Mouse (Mus musculus): ENCODE results near the gene Trem1. TPM values are rescaled to one million over a fixed set of nuclear protein-coding genes. Genes with fewer than 3 reads are reported as not detected.

Gene Trem1
- polyA plus RNA-seq, 1 experiment, result not detected

DNA sequence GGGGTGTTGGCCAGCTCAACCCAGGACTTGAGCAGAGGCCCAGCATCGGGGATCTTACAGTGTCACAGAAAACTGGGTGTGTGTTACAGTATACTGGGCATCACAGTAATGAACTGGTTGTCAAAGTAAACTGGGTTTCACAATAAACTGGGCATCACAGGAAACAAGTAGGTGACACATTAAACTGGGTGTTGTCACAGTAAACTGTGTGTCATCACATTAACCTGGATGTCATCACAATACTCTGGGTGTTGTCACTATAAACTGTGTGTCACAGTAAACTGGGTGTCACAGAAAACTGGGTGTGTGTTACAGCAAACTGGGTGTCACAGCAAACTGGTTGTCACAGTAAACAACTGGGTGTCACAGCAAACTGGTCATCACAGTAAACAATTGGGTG lies 17.1 kb upstream of the Trem1 start:
- Histone ChIP-seq H3K79me2 (ENCODE audit: control insufficient read depth, insufficient read depth) (no peaks in the 10 kb centered on the region), H3K27me3 (ENCODE audit: control insufficient read depth, insufficient read depth, insufficient read length) (no peaks in the 10 kb centered on the region), H3ac (ENCODE audit: control insufficient read depth, insufficient read length, low read depth) (no peak overlapping the region), H3K36me3 (ENCODE audit: control insufficient read depth, insufficient read depth) (no peaks in the 10 kb centered on the region), H3K4me3 (ENCODE audit: insufficient read depth, poor library complexity, severe bottlenecking) (no peak overlapping the region), H3K79me3 (ENCODE audit: low read depth) (no peaks in the 10 kb centered on the region)
- TF ChIP-seq CTCF (IDR thresholded peaks at IDR 0.05; ENCODE audit: control insufficient read depth, insufficient read depth, insufficient read length) (no peak), MYOG (IDR thresholded peaks at IDR 0.05; ENCODE audit: control insufficient read depth, extremely low read depth, insufficient read length) (no peak), MAX (IDR thresholded peaks at IDR 0.05) (no peak), MYOD1 (IDR thresholded peaks at IDR 0.05; ENCODE audit: control insufficient read depth, insufficient read length, low read depth) (no peak), FOSL1 (IDR thresholded peaks at IDR 0.05; ENCODE audit: insufficient read depth, low read length, poor library complexity, severe bottlenecking) (no peak), USF1 (IDR thresholded peaks at IDR 0.05; ENCODE audit: low read depth) (no peak), CEBPB (IDR thresholded peaks at IDR 0.05; ENCODE audit: low read depth) (no peak)

DNA sequence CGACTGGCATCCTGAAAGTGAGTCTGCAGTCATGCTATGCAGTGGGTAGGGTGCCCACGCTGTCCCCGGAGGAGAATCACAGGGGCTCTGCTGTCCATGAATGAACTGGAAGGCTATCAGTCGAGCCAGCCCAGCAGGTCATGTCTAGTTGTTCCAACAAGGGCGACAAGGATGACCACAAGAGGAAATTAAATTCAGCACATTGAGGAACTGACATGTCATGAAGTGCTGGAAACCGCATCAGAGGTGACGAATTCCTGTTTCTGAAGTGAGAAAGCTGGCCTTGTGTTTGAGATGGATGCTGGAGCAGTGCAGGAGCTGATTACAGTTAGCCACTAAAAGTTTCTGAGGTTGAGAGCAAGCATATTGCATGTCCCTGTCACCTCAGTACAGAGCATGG lies 1.9 kb upstream of the Trem1 start:
- H3K79me2 ChIP-seq (ENCODE audit: control insufficient read depth, insufficient read depth), result no peaks in the 10 kb centered on the region
- H3ac ChIP-seq (ENCODE audit: control insufficient read depth, insufficient read length, low read depth), result no peak overlapping the region
- no peak for TF ChIP-seq CEBPB (IDR thresholded peaks at IDR 0.05; ENCODE audit: low read depth)
- TF ChIP-seq MAX (IDR thresholded peaks at IDR 0.05), result no peak
- no peaks in the 10 kb centered on the region for H3K79me3 ChIP-seq (ENCODE audit: low read depth)
- no peaks in the 10 kb centered on the region for H3K36me3 ChIP-seq (ENCODE audit: control insufficient read depth, insufficient read depth)
- no peak overlapping the region for H3K4me3 ChIP-seq (ENCODE audit: insufficient read depth, poor library complexity, severe bottlenecking)
- H3K27me3 ChIP-seq (ENCODE audit: control insufficient read depth, insufficient read depth, insufficient read length), result no peaks in the 10 kb centered on the region

DNA sequence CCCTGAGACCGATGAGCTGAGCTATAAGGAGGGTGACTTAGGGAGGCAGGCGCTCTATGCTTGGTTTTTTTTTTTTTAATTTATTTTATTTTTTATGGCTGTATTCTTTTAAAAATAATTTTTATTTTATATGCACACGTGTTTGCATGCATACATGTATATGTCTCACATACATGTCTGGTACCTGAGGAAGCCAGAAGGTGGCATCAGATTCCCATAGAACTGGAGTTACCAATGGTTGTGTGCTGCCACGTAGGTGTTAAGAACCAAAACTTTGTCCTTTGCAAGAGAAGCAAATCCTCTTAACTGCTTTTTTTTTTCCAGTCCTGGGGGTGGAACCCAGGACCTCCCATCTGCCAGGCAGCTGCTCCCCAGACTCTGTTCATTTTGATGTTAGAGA lies 1.2 kb downstream of the Trem1 start:
- Histone ChIP-seq H3K79me3 (ENCODE audit: low read depth) (no peaks in the 10 kb centered on the region), H3K4me3 (ENCODE audit: insufficient read depth, poor library complexity, severe bottlenecking) (no peak overlapping the region), H3K36me3 (ENCODE audit: control insufficient read depth, insufficient read depth) (no peaks in the 10 kb centered on the region), H3ac (ENCODE audit: control insufficient read depth, insufficient read length, low read depth) (no peak overlapping the region), H3K79me2 (ENCODE audit: control insufficient read depth, insufficient read depth) (no peaks in the 10 kb centered on the region), H3K27me3 (ENCODE audit: control insufficient read depth, insufficient read depth, insufficient read length) (no peaks in the 10 kb centered on the region)
- TF ChIP-seq CEBPB (IDR thresholded peaks at IDR 0.05; ENCODE audit: low read depth) (no peak), FOSL1 (IDR thresholded peaks at IDR 0.05; ENCODE audit: insufficient read depth, low read length, poor library complexity, severe bottlenecking) (no peak), USF1 (IDR thresholded peaks at IDR 0.05; ENCODE audit: low read depth) (no peak), MAX (IDR thresholded peaks at IDR 0.05) (no peak), CTCF (IDR thresholded peaks at IDR 0.05; ENCODE audit: control insufficient read depth, insufficient read depth, insufficient read length) (no peak), MYOD1 (IDR thresholded peaks at IDR 0.05; ENCODE audit: control insufficient read depth, insufficient read length, low read depth) (no peak), MYOG (IDR thresholded peaks at IDR 0.05; ENCODE audit: control insufficient read depth, extremely low read depth, insufficient read length) (no peak)

DNA sequence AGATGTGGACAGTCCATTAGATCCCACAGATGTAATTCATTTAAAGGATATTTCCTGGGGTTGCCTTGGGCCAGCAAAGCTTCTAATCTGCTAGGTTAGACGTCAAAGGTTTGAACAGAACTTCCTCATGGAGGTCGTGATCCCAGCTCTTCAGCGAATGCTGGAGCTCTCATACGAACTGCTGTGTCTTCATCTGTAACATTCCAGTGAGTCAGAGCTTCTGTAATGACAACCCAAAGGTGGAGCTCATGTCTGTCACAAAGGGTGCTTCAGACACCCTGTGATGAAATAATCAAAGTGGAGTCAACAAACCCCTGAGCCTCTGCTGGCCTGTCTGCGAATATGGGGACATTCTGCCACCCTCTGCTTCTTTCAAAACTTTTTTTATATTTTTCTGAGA lies 2.0 kb downstream of the Trem1 start:
- Histone ChIP-seq H3K79me2 (ENCODE audit: control insufficient read depth, insufficient read depth) (no peaks in the 10 kb centered on the region), H3K79me3 (ENCODE audit: low read depth) (no peaks in the 10 kb centered on the region), H3K4me3 (ENCODE audit: insufficient read depth, poor library complexity, severe bottlenecking) (no peak overlapping the region), H3K27me3 (ENCODE audit: control insufficient read depth, insufficient read depth, insufficient read length) (no peaks in the 10 kb centered on the region), H3K36me3 (ENCODE audit: control insufficient read depth, insufficient read depth) (no peaks in the 10 kb centered on the region), H3ac (ENCODE audit: control insufficient read depth, insufficient read length, low read depth) (no peak overlapping the region)
- TF ChIP-seq CEBPB (IDR thresholded peaks at IDR 0.05; ENCODE audit: low read depth) (no peak), USF1 (IDR thresholded peaks at IDR 0.05; ENCODE audit: low read depth) (no peak), MYOG (IDR thresholded peaks at IDR 0.05; ENCODE audit: control insufficient read depth, extremely low read depth, insufficient read length) (no peak), FOSL1 (IDR thresholded peaks at IDR 0.05; ENCODE audit: insufficient read depth, low read length, poor library complexity, severe bottlenecking) (no peak), MAX (IDR thresholded peaks at IDR 0.05) (no peak), CTCF (IDR thresholded peaks at IDR 0.05; ENCODE audit: control insufficient read depth, insufficient read depth, insufficient read length) (no peak), MYOD1 (IDR thresholded peaks at IDR 0.05; ENCODE audit: control insufficient read depth, insufficient read length, low read depth) (no peak)

DNA sequence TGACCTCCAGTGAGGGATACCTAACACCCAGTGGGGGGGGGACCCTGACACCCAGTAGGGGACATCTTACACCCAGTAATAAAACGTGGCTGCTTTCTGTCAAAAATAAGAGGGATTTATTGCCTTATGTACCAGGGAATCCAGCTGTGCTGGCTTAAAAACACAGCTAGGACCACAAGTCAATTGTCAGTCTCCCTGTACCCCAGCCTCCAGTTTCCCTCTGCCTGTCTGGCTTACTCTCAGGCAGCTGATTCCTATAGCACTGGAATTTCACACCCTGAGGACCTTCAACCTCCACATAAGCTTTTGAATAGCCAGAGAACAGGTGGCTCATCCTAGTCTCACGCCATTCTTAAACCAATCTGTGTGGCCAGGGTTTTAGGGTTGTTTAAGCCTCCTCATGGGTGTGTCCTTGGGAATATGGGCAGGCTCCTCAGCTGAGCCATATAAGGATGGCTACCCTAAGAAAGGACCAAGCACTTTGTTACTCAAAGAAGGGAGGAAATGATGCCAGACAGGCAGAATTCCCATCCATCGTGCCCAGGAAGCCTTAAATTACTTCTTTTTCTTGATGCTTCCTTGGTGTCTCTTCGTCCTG lies 3.3 kb downstream of the Trem1 start:
- no peak overlapping the region for H3K4me3 ChIP-seq (ENCODE audit: insufficient read depth, poor library complexity, severe bottlenecking)
- H3ac ChIP-seq (ENCODE audit: control insufficient read depth, insufficient read length, low read depth), result no peak overlapping the region
- H3K79me3 ChIP-seq (ENCODE audit: low read depth), result no peaks in the 10 kb centered on the region
- TF ChIP-seq CEBPB (IDR thresholded peaks at IDR 0.05; ENCODE audit: low read depth) (no peak), MYOD1 (IDR thresholded peaks at IDR 0.05; ENCODE audit: control insufficient read depth, insufficient read length, low read depth) (no peak), MAX (IDR thresholded peaks at IDR 0.05) (no peak), FOSL1 (IDR thresholded peaks at IDR 0.05; ENCODE audit: insufficient read depth, low read length, poor library complexity, severe bottlenecking) (no peak), USF1 (IDR thresholded peaks at IDR 0.05; ENCODE audit: low read depth) (no peak), CTCF (IDR thresholded peaks at IDR 0.05; ENCODE audit: control insufficient read depth, insufficient read depth, insufficient read length) (no peak), MYOG (IDR thresholded peaks at IDR 0.05; ENCODE audit: control insufficient read depth, extremely low read depth, insufficient read length) (no peak)
- H3K79me2 ChIP-seq (ENCODE audit: control insufficient read depth, insufficient read depth), result no peaks in the 10 kb centered on the region
- H3K27me3 ChIP-seq (ENCODE audit: control insufficient read depth, insufficient read depth, insufficient read length), result no peaks in the 10 kb centered on the region
- H3K36me3 ChIP-seq (ENCODE audit: control insufficient read depth, insufficient read depth), result no peaks in the 10 kb centered on the region

DNA sequence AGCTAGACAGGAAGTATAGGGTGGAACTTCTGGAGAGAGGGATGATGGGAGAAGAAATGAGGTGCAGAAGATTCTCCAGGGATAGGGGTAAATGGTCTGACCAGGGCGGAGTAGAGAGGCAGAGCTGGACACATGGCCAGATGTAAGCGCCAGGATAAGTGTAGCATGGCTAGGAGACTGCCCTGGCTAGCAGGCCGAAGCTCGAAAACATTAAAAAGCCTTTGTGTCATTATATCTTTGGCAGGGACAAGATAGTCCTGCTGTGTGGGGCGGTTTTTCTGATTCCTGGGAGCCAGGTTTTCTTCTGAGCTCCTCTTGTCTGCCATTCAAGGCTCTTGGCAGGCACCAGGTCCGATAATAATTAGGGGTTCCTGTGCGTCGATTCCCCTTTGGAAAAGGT lies 5.1 kb downstream of the Trem1 start:
- no peaks in the 10 kb centered on the region for H3K36me3 ChIP-seq (ENCODE audit: control insufficient read depth, insufficient read depth)
- H3K79me3 ChIP-seq (ENCODE audit: low read depth), result no peaks in the 10 kb centered on the region
- no peak overlapping the region for H3K4me3 ChIP-seq (ENCODE audit: insufficient read depth, poor library complexity, severe bottlenecking)
- TF ChIP-seq MYOD1 (IDR thresholded peaks at IDR 0.05; ENCODE audit: control insufficient read depth, insufficient read length, low read depth), result no peak
- no peak for TF ChIP-seq FOSL1 (IDR thresholded peaks at IDR 0.05; ENCODE audit: insufficient read depth, low read length, poor library complexity, severe bottlenecking)
- no peak for TF ChIP-seq CEBPB (IDR thresholded peaks at IDR 0.05; ENCODE audit: low read depth)
- TF ChIP-seq MYOG (IDR thresholded peaks at IDR 0.05; ENCODE audit: control insufficient read depth, extremely low read depth, insufficient read length), result no peak
- TF ChIP-seq USF1 (IDR thresholded peaks at IDR 0.05; ENCODE audit: low read depth), result no peak
- TF ChIP-seq CTCF (IDR thresholded peaks at IDR 0.05; ENCODE audit: control insufficient read depth, insufficient read depth, insufficient read length), result no peak
- no peak for TF ChIP-seq MAX (IDR thresholded peaks at IDR 0.05)
- no peaks in the 10 kb centered on the region for H3K79me2 ChIP-seq (ENCODE audit: control insufficient read depth, insufficient read depth)
- H3K27me3 ChIP-seq (ENCODE audit: control insufficient read depth, insufficient read depth, insufficient read length), result no peaks in the 10 kb centered on the region
- H3ac ChIP-seq (ENCODE audit: control insufficient read depth, insufficient read length, low read depth), result no peak overlapping the region
